Mouse (Mus musculus) retina, postnatal 7 days (tissue): ENCODE measurements at regions not wholly inside any gene's neighbourhood (a gene's known extent, or its start where the extent isn't known, plus 50 kb on each side); places are given as distances from the start of the nearest gene placed in this dataset.

ENCODE experiments used
- DNase-seq: peaks from one replicate; pipeline ENCODE4 v3.0.0-alpha.2; 2012; ENCODE audit warnings: low read depth, low spot score

DNA sequence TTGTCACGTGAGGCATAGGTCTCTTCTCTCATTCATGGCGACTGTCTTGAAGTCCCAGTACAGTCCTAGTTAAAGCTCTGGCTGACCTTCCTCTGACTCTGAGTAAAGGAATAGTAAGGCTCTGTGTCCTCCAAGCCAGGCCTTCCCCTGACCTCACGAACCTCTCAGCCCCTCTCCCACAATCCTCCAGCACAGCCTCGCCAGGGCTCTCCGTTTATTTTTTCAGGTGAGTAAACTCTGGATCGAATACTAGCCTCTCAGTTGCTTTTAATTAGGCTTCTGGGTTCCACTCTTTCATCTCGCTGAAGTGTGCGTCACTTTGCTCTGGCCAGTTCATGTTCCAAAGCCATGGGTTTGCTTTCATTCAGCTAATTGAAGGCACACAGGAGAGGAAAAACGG lies 133.8 kb downstream of the Mylk4 start:
- no peak for DNase-seq

DNA sequence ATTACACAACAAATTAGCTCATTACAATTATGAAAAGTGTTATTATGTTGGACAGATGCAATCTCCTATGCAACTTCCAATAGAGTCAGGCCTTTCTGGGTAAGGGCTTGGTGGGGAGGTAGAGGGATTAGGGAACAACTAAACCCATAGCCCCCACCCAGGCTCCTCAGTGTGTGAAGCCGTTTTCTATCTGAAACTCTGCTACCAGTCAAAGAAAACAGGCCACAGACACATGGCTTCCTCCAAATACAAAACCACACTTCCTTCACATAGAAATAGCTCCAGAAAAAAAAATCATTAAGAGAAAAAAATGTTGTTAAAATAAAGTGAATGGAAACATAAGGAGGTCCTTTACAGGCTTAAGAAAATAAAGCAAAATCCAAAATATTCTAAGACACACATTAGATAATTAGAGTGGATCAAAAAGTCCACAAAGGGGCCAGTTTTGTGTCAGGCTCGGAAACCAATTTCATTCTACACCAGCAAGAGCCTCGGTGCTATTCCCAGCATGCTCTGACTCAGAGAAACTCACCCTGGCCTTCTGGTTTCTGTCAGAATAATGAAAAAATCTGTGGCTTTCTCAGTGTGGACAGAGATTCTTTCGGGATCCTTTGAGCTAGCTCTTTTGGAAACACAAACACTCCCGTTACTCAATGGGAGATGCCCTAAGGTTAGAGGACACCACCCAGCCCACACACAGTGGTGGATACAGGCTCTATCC lies 140.6 kb downstream of the Mylk4 start:
- no peak for DNase-seq

DNA sequence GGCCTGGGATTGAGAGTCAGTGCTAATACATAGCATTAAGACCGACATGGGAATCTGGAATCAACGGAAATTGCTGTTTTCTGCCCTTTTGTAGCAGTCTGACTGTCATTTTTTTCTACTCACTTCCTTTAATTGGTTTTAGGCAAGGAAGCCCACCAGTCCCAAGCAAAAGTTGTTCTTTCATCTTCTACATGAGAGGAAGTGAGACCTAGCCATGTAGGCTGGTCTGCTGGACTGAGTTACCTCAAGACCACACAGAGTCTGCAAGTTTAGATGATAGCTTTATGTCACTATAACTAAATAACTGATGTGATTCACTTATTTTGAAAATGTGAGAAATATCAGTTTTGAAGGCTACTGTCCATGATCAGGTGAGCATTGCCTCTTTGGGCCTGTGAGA lies 142.8 kb downstream of the Mylk4 start:
- DNase-seq, result no peak

GRCm38 (mm10) chr13:32630122-32630732 lies 153.5 kb downstream of the Mylk4 start:
- no peak for DNase-seq

DNA sequence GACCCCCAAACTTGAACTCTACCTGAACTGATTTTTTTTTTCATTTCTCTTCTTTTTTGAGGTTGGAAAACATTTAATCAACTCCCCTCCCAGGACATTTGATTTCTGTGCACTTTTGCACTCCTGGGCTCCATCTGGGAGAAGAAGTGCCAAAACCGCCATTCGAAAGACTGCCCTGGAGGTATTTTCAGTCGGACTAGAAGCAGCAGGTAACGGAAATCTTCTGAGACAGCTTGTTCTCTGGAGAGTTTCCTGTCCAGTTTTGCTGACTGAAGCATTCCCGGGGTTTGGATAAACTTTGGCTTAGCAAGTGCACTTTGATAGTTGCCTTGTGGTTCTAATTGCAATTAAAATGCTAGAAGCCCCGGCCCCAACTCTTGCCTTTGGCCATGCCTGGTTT lies 169.8 kb downstream of the Mylk4 start:
- no peak for DNase-seq

- DNase-seq, result no peak
These were observed 172.0 kb downstream of the Mylk4 start for GRCm38 (mm10) chr13:32611551-32612295.

DNA sequence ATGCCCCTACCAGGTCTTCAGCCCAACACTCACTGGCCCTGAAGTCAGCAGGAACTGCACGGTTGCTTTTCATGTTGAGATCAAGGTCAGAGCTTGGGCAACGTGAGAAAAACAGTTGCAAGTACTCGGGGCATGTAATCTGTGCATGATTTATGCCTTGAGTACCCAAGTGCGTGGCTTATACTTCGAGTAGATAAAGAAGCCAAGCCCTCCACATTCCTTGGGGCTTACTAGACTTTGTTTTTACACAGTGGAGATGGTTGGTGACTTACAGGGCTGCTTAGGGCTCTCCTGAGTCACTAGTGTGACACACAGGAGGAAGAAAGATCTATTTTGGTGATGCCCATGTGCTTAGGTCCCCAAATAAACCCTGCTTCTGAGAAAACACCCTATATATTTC lies 172.8 kb downstream of the Mylk4 start:
- no peak for DNase-seq

GRCm38 (mm10) chr13:32608413-32608812 lies 175.3 kb downstream of the Mylk4 start:
- DNase-seq, result no peak

GRCm38 (mm10) chr13:32603925-32604590 lies 179.7 kb downstream of the Mylk4 start:
- DNase-seq, result no peak

- DNase-seq, result no peak
These were observed 182.4 kb downstream of the Mylk4 start for GRCm38 (mm10) chr13:32601315-32601714.

- DNase-seq, result no peak
These were observed 190.1 kb downstream of the Mylk4 start for GRCm38 (mm10) chr13:32593611-32594010.

GRCm38 (mm10) chr13:32593131-32593530 lies 190.6 kb downstream of the Mylk4 start:
- no peak for DNase-seq

- DNase-seq, result no peak
These were observed 202.2 kb downstream of the Mylk4 start for GRCm38 (mm10) chr13:32581598-32581997.

- DNase-seq, result no peak
These were observed 215.9 kb downstream of the Mylk4 start for GRCm38 (mm10) chr13:32567850-32568249.

- no peak for DNase-seq
These were observed 222.1 kb upstream of the Gmds start for GRCm38 (mm10) chr13:32560666-32561065.

GRCm38 (mm10) chr13:32556396-32556795 lies 217.9 kb upstream of the Gmds start:
- DNase-seq, result no peak

DNA sequence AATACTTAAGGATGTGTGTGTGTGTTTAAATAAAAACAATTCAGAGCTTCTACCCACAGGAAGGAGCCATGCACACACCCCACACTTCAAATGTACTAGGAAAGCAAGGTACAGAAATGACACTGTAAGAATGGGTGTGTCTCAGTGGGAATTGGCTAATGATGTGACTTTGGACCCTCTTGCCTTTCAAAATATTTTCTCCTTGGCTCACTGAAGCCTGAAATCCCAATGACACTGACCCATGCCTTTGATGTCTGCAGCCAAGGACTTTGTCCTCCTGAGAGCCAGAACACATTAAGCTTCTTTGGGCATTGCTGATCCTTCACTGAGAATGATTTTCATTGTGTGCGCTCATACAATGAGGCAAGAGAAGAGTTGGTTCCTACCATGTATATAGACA lies 216.5 kb upstream of the Gmds start:
- DNase-seq, result no peak

DNA sequence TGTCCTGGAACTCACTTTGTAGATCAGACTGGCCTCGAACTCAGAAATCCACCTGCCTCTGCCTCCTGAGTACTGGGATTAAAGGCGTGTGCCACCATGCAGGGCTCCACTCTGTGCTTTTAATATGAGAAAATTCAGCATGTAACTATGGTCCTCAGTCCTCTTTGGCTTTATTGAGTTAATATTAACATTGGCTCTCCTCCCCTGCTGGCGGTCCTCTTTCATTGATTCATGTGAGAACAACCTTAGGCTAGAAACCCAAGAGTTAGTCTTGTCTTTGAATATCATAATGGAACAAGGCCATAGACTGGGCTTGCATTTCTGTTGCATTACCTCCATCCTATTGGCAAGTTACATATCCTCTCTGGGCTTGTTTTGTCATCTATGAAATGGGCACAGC lies 216.1 kb upstream of the Gmds start:
- no peak for DNase-seq

DNA sequence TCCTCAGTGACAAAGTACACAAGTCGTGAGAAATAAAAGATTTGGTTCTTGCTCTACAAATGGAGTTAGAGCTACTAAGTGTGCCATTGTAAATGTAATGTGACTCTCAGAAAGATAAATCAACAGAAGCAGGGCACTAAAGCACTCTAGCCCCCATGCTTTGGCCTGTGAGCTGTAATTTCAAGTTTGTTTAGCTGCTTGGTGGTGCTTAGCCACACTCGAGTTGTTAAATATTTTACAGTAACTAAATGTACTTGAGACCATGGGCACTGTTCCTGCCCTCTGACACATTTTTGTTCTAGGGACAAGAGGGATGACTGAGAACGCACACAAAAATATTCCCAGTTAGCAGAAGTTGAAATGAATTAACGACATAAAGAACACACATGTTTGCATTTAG lies 214.6 kb upstream of the Gmds start:
- no peak for DNase-seq

- no peak for DNase-seq
These were observed 211.6 kb upstream of the Gmds start for GRCm38 (mm10) chr13:32550113-32550512.

DNA sequence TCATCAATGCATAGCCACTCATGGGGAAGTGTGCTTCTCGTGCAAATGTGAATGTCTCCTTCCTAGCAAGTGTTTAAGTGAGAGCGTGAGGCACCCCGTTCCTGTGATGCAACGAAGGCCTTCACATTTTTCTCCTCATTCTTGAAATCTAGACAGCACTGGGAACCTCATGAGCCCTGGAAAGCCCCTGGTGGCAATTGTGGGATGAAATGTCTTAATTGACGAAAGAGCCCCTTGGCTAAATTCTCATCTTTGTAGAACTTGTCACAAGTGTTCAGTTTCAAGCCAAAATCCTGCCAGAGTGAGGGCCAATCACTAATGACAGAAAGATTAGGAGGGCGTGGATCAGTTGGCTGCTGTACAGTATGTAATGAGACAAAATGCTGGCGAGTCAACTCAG lies 208.6 kb upstream of the Gmds start:
- no peak for DNase-seq

DNA sequence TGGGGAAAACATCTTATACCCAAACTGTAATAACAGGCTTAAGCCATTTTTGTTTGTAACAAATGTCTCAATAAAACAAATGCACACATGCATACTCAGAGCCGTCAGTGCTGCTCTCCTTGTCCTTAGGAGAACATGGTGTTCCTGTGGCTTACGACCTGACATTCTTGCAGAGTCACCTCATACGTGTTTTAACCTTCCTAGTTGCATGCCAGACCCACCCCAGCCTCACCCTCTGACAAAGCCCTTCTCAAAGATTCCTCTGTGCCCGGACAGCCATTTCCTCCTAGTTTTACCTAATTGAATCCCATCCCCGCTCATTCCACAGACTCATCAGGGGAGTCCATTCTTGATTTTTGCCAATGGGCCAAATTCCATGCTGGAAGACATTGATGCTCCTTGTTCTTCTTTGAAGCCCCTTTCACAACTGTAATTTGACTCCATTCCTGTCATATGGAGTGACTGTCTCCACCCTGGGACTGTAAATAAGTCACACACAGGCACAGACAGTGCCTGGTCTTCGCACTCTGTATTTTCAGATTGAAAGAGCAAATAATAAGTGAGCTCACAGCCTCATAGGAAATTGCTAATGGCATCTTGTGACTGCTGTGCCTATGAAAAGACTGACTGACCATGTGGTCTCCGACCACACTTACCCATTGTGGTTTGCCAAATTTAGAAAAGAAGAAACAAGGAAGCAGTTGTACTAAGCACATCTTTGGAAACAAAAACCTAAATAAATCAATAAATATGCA lies 206.6 kb upstream of the Gmds start:
- DNase-seq, result no peak
